Mouse (Mus musculus) midbrain, postnatal 0 days (tissue): ENCODE measurements around the gene Prpsap1. TPM values are rescaled to one million over a fixed set of nuclear protein-coding genes. Genes with fewer than 3 reads are reported as not detected.

Experiments
- ATAC-seq: fragments of 200-750 bp; cut with Nextera tagmentation; 2 replicates; pipeline ENCODE4 v1.8.0; 2017; ENCODE audit warnings: moderate number of reproducible peaks, mild to moderate bottlenecking, moderate TSS enrichment, moderate library complexity; ENCODE audit not compliant: low FRiP score
- DNase-seq: peaks from one replicate; pipeline ENCODE4 v3.0.0-alpha.2; 2015; ENCODE audit warnings: low spot score
- H3K27ac ChIP-seq: fragments of 300-500 bp; sonication (generic); 2 replicates; pipeline ENCODE4 v1.5.1; 2014; ENCODE audit warnings: low read depth, mild to moderate bottlenecking, low read length, mixed read lengths
- H3K27me3 ChIP-seq: fragments of 300-500 bp; sonication (generic); 2 replicates; pipeline ENCODE4 v1.6.1; 2014; ENCODE audit warnings: low read length, control low read depth, mixed read lengths; ENCODE audit not compliant: insufficient read depth
- H3K36me3 ChIP-seq: fragments of 300-500 bp; sonication (generic); 2 replicates; pipeline ENCODE4 v1.6.1; 2014; ENCODE audit warnings: low read length, control low read depth, mixed read lengths; ENCODE audit not compliant: insufficient read depth
- H3K4me1 ChIP-seq: fragments of 300-500 bp; sonication (generic); 2 replicates; pipeline ENCODE4 v1.6.1; 2014; ENCODE audit warnings: mild to moderate bottlenecking, control low read depth, antibody characterized with exemption, low read length, mixed read lengths; ENCODE audit not compliant: insufficient read depth
- H3K4me2 ChIP-seq: fragments of 300-500 bp; sonication (generic); 2 replicates; pipeline ENCODE4 v1.6.1; 2014; ENCODE audit warnings: low read depth, mild to moderate bottlenecking, low read length, mixed read lengths; ENCODE audit not compliant: poor library complexity, severe bottlenecking
- H3K4me3 ChIP-seq: fragments of 300-500 bp; sonication (generic); 2 replicates; pipeline ENCODE4 v1.5.1; 2014; ENCODE audit warnings: low read depth, mild to moderate bottlenecking, low read length, moderate library complexity
- H3K9ac ChIP-seq: fragments of 300-500 bp; sonication (generic); replicated peaks from 2 replicates; pipeline ENCODE4 v1.6.1; 2014; ENCODE audit warnings: mild to moderate bottlenecking, low read length, moderate library complexity, mixed read lengths; ENCODE audit not compliant: poor library complexity, severe bottlenecking
- H3K9me3 ChIP-seq: fragments of 300-500 bp; sonication (generic); 2 replicates; pipeline ENCODE4 v1.6.1; 2016; ENCODE audit warnings: low read length, control low read depth
- CTCF ChIP-seq: IDR thresholded peaks from 2 replicates; pipeline ENCODE4 v1.5.1; 2016; ENCODE audit warnings: antibody characterized with exemption, mild to moderate bottlenecking
- WGBS: fragments of 180-500 bp; shearing (Covaris S2); extraction: QIAGEN DNeasy Blood & Tissue Kit; methylation state at CpG from one replicate; pipeline ENCODE4 v1.1.7; 2014; 5-methylcytosine and 5-hydroxymethylcytosine counted together
- polyA plus RNA-seq: library from polyadenylated mRNA; unstranded; fragments of >200 nt; fragmentation: Nextera tagmentation; extraction: Ambion mirVana; gene quantifications from 2 replicates; pipeline ENCODE4 v1.2.1, GENCODE M21; 2015
- total RNA-seq: library from RNA; depleted of rRNA; stranded (reverse); fragments of >200 nt; gene quantifications from 2 replicates; pipeline ENCODE4 v1.2.3, GENCODE M21; 2014

The Prpsap1 gene
- total and polyA plus RNA-seq, 2 experiments from 2014 or later: 110 to 157 TPM

DNA sequence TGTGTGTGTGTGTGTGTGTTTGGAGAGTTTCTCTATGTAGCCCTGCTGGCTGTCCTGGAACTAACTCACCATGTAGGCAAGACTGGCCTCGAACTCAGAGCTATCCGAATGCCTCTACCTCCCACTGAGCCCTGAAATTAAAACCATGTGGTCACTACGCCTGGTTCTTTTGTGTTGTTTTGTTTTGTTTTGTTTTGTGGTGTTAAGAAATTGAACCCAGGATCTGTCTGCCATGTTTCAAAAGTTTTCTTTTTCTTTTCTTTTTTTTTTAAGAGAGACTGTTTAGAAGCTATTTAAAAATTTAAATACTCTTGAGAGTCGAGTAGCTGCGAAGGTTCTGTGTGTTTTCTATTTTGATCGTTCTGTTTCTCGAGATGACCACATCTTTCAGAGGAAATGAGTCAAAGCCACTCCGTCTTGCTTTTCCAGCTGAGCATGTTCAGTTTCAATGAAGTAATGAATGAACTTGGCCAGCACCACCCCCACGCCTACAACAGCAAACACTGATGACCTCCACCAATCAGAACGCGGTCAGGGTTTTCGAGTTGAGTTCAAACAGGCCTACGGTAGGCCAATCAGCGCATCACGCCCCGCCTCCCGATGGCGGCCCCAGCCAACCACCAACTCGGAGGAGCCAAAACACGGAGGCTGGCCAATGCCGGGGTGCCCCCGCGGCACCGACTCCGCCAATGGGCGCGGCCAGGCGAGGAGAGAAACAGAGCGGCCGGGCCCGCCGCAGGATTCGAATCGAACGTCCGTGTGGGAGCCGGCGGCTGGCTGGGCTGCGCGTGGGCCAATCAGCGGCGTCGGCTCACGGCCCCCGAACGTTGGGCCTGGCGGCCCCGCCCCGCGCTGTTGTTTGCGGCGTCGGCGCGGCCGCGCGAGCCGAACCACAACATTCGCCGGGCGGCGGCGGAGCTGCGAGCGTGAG lies 60.4 kb downstream of the Prpsap1 start, which contains the start of gene Ubald2:
TSS of gene Ubald2 (plus strand) at position 739 of the 931 bp plus-strand sequence.
- peaks cover 5% of the 10 kb centered on the region; the same call in 1 of the 2 replicates for H3K36me3 ChIP-seq
- no peaks in the 10 kb centered on the region for H3K27me3 ChIP-seq
- peak within 1 kb of the TSS; percentile 85 for H3K9ac ChIP-seq
- no peaks in the 10 kb centered on the region for H3K9me3 ChIP-seq
- peak; percentile 97 for ATAC-seq
- H3K4me1 ChIP-seq: peaks cover 15% of the 10 kb centered on the region
- H3K27ac ChIP-seq: peak within 1 kb of the TSS; percentile 89
- WGBS: 2% methylated on average over 61 of the region's 66 CpGs
- no peak for TF ChIP-seq CTCF
- peak; percentile 99 for DNase-seq
- peak within 1 kb of the TSS; percentile 82 for H3K4me3 ChIP-seq
- H3K4me2 ChIP-seq: peak within 1 kb of the TSS; percentile 62

- DNase-seq (no peak), ATAC-seq (no peak)
- 62% methylated on average over 8 of the region's 8 CpGs for WGBS
- H3K9me3 ChIP-seq: no peaks in the 10 kb centered on the region
- TF ChIP-seq CTCF: no peak
- H3K4me3 ChIP-seq: no peak overlapping the region
- peaks cover 5% of the 10 kb centered on the region; the same call in 1 of the 2 replicates for H3K36me3 ChIP-seq
- H3K27ac ChIP-seq: no peak overlapping the region
- H3K4me1 ChIP-seq: peaks cover 15% of the 10 kb centered on the region
- no peak overlapping the region for H3K4me2 ChIP-seq
- H3K9ac ChIP-seq: no peak overlapping the region
- no peaks in the 10 kb centered on the region for H3K27me3 ChIP-seq
Measured at GRCm38 (mm10) chr11:116432593-116433355, 61.2 kb downstream of the Prpsap1 start.

DNA sequence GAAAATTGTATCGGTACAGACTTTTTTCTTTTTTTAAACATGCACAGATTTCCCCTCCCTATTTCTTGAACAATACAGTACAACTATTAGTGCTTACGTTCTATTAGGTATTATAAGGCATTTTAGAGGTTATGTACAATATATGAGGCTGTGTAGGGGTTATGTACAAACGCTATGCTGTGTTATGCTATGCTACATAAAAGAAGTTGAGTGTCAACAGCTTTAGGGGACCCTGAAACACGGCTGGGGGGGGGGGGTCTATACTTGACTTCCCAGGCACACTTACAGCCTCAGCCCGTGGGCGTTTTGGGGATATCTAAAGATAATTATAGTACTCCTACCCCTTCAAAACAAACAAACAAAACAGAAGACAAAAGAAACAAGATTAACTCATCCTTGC lies 61.9 kb downstream of the Prpsap1 start:
- peaks cover 15% of the 10 kb centered on the region for H3K4me1 ChIP-seq
- DNase-seq: no peak
- no peak overlapping the region for H3K27ac ChIP-seq
- 52% methylated on average over 6 of the region's 6 CpGs for WGBS
- no peak overlapping the region for H3K9ac ChIP-seq
- no peak for TF ChIP-seq CTCF
- no peaks in the 10 kb centered on the region for H3K9me3 ChIP-seq
- H3K27me3 ChIP-seq: no peaks in the 10 kb centered on the region
- no peak overlapping the region for H3K4me3 ChIP-seq
- H3K36me3 ChIP-seq: peaks cover under 1% of the 10 kb centered on the region; the same call in 1 of the 2 replicates
- ATAC-seq: no peak
- H3K4me2 ChIP-seq: no peak overlapping the region

- no peaks in the 10 kb centered on the region for H3K27me3 ChIP-seq
- 46% methylated on average over 11 of the region's 11 CpGs for WGBS
- no peak for ATAC-seq
- H3K4me3 ChIP-seq: no peak overlapping the region
- no peak for DNase-seq
- no peak overlapping the region for H3K4me2 ChIP-seq
- H3K9ac ChIP-seq: no peak overlapping the region
- H3K27ac ChIP-seq: no peak overlapping the region
- H3K36me3 ChIP-seq: no peaks in the 10 kb centered on the region
- TF ChIP-seq CTCF: no peak
- H3K4me1 ChIP-seq: peaks cover 10% of the 10 kb centered on the region
- H3K9me3 ChIP-seq: no peaks in the 10 kb centered on the region
Measured at GRCm38 (mm10) chr11:116431428-116432077, 62.4 kb downstream of the Prpsap1 start.

GRCm38 (mm10) chr11:116430723-116431427 lies 63.1 kb downstream of the Prpsap1 start:
- ATAC-seq (no peak), DNase-seq (no peak)
- no peaks in the 10 kb centered on the region for H3K36me3 ChIP-seq
- no peaks in the 10 kb centered on the region for H3K9me3 ChIP-seq
- H3K9ac ChIP-seq: 0 out of 2 replicates have a peak overlapping the region, but pooled peaks have one; percentile 13
- 34% methylated on average over 22 of the region's 22 CpGs for WGBS
- no peak overlapping the region for H3K4me2 ChIP-seq
- TF ChIP-seq CTCF: no peak
- no peak overlapping the region for H3K4me3 ChIP-seq
- H3K27me3 ChIP-seq: no peaks in the 10 kb centered on the region
- no peak overlapping the region for H3K27ac ChIP-seq
- peaks cover 5% of the 10 kb centered on the region; the same call in 1 of the 2 replicates for H3K4me1 ChIP-seq
